Mouse (Mus musculus) C2C12 (cell line): ENCODE results near the gene Mettl14. TPM values are rescaled to one million over a fixed set of nuclear protein-coding genes. Genes with fewer than 3 reads are reported as not detected.

Experiments
- H3K27me3 ChIP-seq: one replicate; pipeline ENCODE4 v1.6.1; 2011; ENCODE audit not compliant: control insufficient read depth, insufficient read depth, insufficient read length
- H3K36me3 ChIP-seq: one replicate; pipeline ENCODE4 v1.6.1; 2011; ENCODE audit not compliant: control insufficient read depth, insufficient read depth
- H3K4me3 ChIP-seq: one replicate; pipeline ENCODE4 v1.5.1; 2011; ENCODE audit warnings: mild to moderate bottlenecking, control low read depth; ENCODE audit not compliant: poor library complexity, insufficient read depth, severe bottlenecking
- H3K79me2 ChIP-seq: one replicate; pipeline ENCODE4 v1.6.1; 2011; ENCODE audit not compliant: control insufficient read depth, insufficient read depth
- H3K79me3 ChIP-seq: one replicate; pipeline ENCODE4 v1.6.1; 2011; ENCODE audit warnings: low read depth, control low read depth
- H3ac ChIP-seq: one replicate; pipeline ENCODE3; 2011; ENCODE audit warnings: low read depth; ENCODE audit not compliant: control insufficient read depth, insufficient read length
- CEBPB ChIP-seq: IDR thresholded peaks from one replicate; pipeline ENCODE4 v1.6.1; 2011; ENCODE audit warnings: low read depth, mild to moderate bottlenecking, control low read depth, moderate library complexity
- CTCF ChIP-seq: IDR thresholded peaks from one replicate; pipeline ENCODE4 v1.5.1; 2011; ENCODE audit not compliant: control insufficient read depth, insufficient read depth, insufficient read length
- FOSL1 ChIP-seq: IDR thresholded peaks from one replicate; pipeline ENCODE4 v1.8.0; 2011; ENCODE audit warnings: mild to moderate bottlenecking, low read length; ENCODE audit not compliant: poor library complexity, insufficient read depth, severe bottlenecking
- MAX ChIP-seq: IDR thresholded peaks from one replicate; pipeline ENCODE4 v1.6.1; 2011; ENCODE audit warnings: mild to moderate bottlenecking, control low read depth
- MYOD1 ChIP-seq: IDR thresholded peaks from one replicate; pipeline ENCODE4 v1.6.1; 2011; ENCODE audit warnings: low read depth; ENCODE audit not compliant: control insufficient read depth, insufficient read length
- MYOG ChIP-seq: IDR thresholded peaks from one replicate; pipeline ENCODE4 v1.6.1; 2011; ENCODE audit not compliant: control insufficient read depth, insufficient read length; ENCODE audit errors: extremely low read depth
- USF1 ChIP-seq: IDR thresholded peaks from one replicate; pipeline ENCODE4 v1.6.1; 2011; ENCODE audit warnings: low read depth, mild to moderate bottlenecking, control low read depth, moderate library complexity
- polyA plus RNA-seq: library from polyadenylated mRNA; unstranded; fragments of >200 nt; fragmentation: generic; extraction: Trizol; gene quantifications from one replicate; pipeline ENCODE4 v1.2.1, GENCODE M21; 2012; ENCODE audit warnings: missing spikeins

Gene Mettl14
- polyA plus RNA-seq, 1 experiment: 5.6 TPM

DNA sequence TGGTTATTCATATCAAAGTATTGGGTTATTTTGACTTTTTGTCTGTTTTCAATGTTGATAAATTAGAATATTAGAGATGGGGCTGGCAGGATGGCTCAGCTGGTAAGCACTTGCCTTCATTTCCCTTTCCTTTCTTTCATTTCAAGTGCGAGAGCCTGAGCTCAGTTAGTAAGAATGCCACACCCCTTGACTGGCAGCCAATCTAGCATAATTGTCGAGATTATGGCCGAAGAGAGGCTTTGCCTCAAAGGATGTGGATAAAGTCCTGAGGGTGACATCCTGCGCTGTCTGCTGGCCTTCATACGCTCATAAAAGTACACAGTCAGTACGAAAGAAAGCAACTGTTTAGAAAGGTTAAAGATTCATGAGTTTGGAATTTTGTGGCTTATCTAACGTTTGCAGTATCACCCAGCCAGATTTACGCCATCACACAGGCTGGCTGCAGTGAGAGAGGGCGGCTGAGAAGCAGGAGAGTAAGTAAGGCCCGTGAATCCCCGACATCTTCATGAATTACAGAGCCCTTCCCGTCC lies 47.2 kb downstream of the Mettl14 start:
- Histone ChIP-seq H3K36me3 (peaks cover 43% of the 10 kb centered on the region), H3K4me3 (no peak overlapping the region), H3ac (no peak overlapping the region), H3K79me2 (peaks cover 15% of the 10 kb centered on the region), H3K79me3 (peaks cover 8% of the 10 kb centered on the region), H3K27me3 (no peaks in the 10 kb centered on the region)
- no peak for TF ChIP-seq MAX
- no peak for TF ChIP-seq USF1
- no peak for TF ChIP-seq MYOD1
- TF ChIP-seq CTCF: no peak
- TF ChIP-seq CEBPB: no peak
- TF ChIP-seq FOSL1: no peak
- TF ChIP-seq MYOG: no peak

DNA sequence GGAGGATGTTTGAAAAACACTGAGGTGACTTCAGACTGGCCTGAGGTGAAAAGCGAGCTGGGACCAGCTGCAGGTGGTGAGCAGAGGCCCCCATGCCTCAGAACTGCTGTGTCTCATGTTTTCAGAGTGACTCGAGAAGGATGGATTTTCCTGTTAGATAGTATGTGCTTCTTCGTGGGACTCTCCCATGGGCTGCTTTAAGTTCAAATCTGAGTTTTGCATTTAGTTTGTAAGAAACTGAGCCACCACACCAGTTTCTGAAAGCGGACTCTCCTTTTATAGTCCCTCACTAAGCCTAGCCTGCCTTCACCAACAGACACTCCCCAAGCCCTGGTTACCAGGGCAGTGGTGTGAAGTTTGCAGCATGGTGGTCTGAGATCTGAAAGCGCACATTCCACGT lies 48.1 kb downstream of the Mettl14 start:
- Histone ChIP-seq H3K27me3 (no peaks in the 10 kb centered on the region), H3K79me3 (peaks cover 8% of the 10 kb centered on the region), H3ac (no peak overlapping the region), H3K36me3 (peaks cover 37% of the 10 kb centered on the region), H3K79me2 (peaks cover 18% of the 10 kb centered on the region), H3K4me3 (no peak overlapping the region)
- TF ChIP-seq MYOG (no peak), USF1 (no peak), CEBPB (no peak), MYOD1 (no peak), MAX (no peak), CTCF (no peak), FOSL1 (no peak)

DNA sequence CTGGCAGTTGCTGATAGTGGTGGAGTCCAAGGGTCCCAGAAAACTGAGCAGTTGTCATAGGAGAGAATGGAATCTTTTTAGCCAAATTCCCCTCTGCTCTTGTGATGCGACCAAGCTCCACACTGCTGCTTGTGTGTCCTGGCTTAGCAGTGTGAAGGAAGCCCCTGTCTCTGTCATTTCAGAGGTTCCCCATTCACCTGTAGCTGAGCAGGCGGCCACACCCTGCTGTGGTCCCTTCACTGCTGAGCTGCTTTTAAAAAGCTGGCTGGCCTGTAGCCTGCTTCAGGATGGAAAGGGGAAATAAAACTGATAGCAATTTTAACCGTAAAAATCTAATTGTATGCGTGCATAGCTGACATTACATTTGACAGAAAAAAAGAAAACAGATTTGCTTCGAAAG lies 49.0 kb downstream of the Mettl14 start:
- no peaks in the 10 kb centered on the region for H3K27me3 ChIP-seq
- H3K4me3 ChIP-seq: no peak overlapping the region
- peaks cover 18% of the 10 kb centered on the region for H3K79me2 ChIP-seq
- no peak for TF ChIP-seq FOSL1
- no peak for TF ChIP-seq CEBPB
- TF ChIP-seq CTCF: no peak
- no peak for TF ChIP-seq MYOD1
- no peak for TF ChIP-seq MAX
- TF ChIP-seq MYOG: no peak
- TF ChIP-seq USF1: no peak
- peaks cover 8% of the 10 kb centered on the region for H3K79me3 ChIP-seq
- H3K36me3 ChIP-seq: peaks cover 36% of the 10 kb centered on the region
- no peak overlapping the region for H3ac ChIP-seq

DNA sequence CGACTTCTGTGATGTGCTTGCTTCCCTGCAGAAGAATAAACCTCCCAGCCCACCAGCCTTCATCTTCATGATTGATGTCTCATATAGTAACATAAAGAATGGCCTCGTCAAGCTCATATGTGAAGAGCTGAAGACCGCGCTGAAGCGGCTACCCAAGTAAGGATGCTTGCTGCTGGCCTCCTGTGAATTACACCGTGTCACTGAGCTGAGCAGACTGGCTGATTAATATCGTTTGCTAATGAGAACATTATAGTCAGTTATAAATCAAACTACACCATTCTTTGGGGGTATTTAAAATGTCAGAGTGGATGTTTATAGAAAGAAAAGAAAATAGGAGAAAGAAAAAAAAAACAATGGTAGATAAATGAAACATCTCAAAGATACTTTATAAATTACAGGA lies 49.5 kb downstream of the Mettl14 start:
- Histone ChIP-seq H3K27me3 (no peaks in the 10 kb centered on the region), H3K36me3 (peaks cover 36% of the 10 kb centered on the region), H3K4me3 (no peak overlapping the region), H3K79me3 (peaks cover 8% of the 10 kb centered on the region), H3ac (no peak overlapping the region), H3K79me2 (peaks cover 18% of the 10 kb centered on the region)
- no peak for TF ChIP-seq USF1
- no peak for TF ChIP-seq CEBPB
- TF ChIP-seq MYOG: no peak
- TF ChIP-seq FOSL1: no peak
- no peak for TF ChIP-seq CTCF
- no peak for TF ChIP-seq MAX

DNA sequence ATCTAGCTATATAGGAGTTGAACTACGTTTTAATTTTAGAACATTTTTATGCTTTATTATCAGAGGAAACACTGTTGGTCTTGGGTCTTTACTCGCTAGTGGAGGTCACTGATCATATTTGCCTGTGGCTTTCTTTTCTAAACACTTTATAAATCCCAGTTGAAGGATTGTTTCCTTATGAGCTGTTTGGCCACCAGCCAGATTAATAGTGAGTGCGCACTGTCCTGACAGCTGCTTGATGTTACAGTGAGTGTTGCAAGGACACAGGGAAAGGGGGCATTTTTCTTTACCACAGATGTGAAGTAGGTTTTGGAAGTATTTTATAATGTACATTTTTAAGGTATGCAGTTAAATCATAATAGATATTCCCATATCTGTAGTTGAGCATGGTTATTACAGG lies 50.4 kb downstream of the Mettl14 start:
- Histone ChIP-seq H3K79me3 (peaks cover 8% of the 10 kb centered on the region), H3K36me3 (peaks cover 36% of the 10 kb centered on the region), H3K79me2 (peaks cover 18% of the 10 kb centered on the region), H3K27me3 (no peaks in the 10 kb centered on the region), H3ac (no peak overlapping the region), H3K4me3 (no peak overlapping the region)
- TF ChIP-seq FOSL1: no peak
- no peak for TF ChIP-seq USF1
- no peak for TF ChIP-seq CTCF
- TF ChIP-seq MYOG: no peak
- TF ChIP-seq MYOD1: peak; percentile 67
- peak; percentile 59 for TF ChIP-seq CEBPB

DNA sequence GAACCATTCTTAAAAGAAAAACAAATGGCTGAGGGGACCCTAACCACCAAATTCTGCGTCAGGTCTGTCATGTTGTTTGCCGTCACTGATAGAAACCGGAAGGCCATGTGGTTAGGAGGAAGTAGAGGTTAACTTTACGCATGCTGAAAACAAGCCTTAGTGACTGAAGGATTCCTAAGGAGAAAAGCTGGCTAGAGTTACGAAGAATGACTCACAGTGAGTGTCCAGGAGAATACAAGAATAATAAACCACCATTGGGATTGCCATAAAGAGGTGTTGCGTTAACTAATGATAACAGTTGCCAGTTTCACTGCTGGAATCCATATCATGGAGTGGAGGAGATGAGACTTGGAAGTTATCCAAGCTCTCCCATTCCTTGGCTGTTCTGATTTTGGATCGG lies 51.0 kb downstream of the Mettl14 start:
- H3K27me3 ChIP-seq: no peaks in the 10 kb centered on the region
- peaks cover 18% of the 10 kb centered on the region for H3K79me2 ChIP-seq
- peaks cover 8% of the 10 kb centered on the region for H3K79me3 ChIP-seq
- no peak overlapping the region for H3ac ChIP-seq
- no peak overlapping the region for H3K4me3 ChIP-seq
- TF ChIP-seq MYOD1 (no peak), CEBPB (peak; percentile 17)
- peaks cover 42% of the 10 kb centered on the region for H3K36me3 ChIP-seq
